Mouse (Mus musculus): ENCODE measurements around the gene Brsk2. TPM values are rescaled to one million over a fixed set of nuclear protein-coding genes. Genes with fewer than 3 reads are reported as not detected.
"Not testable (repeated sequence)": the region's sequence is repeated elsewhere in the genome, so short reads cannot be mapped to it uniquely, and the experiment has no call there.

The Brsk2 gene
- total RNA-seq (2022), result under 1 TPM; 0.16 to 0.43 (median 0.22) TPM

DNA sequence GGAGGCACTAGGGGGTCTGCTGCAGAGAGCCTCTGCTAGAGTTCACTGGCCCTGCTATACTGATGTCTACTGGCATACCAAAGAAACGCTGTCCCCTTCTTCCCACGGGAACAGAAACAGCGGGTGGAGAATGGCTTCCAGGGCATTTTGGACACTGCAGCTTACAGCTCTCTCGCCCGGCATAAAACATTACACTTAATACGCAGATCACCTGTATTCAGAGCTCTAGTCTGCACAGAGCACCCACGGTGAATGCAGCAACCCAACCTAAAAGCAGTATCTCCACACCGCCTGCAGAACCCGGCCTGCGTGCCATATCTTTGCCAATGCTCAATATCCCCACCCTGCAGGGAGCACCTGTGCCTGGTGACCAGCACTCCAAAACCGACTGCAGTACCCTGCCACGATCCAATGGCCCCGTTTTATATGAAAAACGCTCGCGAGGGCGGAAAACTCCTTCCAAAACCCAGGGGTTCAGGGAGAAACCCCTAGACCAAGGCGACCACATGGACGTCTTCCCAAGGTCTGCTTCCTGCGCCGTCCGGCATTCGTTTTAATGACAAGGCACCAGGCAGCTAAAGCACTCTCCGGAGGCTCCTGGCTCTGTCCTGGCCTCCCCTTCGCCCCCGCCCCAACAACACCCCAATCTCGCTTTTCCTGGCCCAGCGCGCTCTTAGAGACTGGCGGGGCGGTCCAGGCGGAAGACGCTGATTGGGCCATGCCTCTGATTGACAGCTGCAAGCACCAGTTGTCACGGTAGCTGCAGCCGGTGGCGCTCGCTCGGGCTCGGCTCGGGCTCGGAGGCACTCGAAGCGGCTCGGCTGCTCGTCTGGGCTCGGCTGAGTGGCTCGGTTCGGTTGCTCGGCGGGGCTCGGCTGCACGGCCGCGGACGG is at the start of gene Brsk2:
Gene Brsk2, plus strand, starts transcription at position 846 of the 893 bp plus-strand sequence.
- DNase-seq (ENCODE audit: low spot score), result peak; percentile 94

DNA sequence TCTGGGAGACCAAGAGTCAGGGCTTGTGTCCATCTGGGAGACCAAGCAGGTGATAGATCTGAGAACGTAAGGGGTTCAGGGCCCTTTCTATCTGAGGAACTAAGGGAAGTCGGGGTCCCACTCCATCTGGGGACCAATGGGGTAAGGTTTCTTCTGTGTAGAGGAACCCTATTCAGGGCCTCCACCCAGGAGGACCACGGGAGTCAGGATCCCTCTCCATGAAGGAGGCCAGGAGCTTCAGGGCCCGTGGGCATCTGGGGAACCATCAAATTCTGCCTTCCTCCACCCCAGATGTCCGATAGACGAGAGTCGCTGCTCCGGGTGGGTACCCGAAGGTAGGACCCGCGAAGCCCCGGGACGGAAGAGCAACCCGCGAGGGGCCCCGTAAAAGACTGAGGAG is 47.7 kb upstream of the Brsk2 start:
- peak; percentile 17 for DNase-seq (ENCODE audit: low spot score)

DNA sequence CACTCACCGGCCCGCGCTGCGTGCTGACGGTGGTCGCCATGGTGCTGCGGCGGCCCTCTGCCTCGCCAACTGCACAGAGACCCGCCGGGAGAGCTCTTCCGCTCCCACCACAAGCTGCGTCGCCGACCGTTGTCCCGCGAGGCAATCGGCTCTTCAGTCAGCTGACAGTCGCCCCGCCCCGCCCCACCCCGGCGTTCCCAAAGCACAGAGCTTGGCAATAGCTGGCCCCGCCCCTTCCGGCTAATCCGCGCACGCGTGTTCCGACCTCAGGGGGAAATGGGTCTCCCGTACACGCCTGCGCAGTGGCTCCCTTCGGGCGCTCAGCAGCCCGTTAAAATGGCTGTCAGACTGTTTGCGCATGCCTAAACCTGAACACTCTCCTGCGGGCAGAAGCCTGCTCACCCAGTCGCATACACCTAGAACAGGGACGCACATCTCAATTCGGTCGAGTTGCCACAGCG is 47.3 kb upstream of the Brsk2 start:
- peak; percentile 99 for DNase-seq (ENCODE audit: low spot score)

- no peak for DNase-seq (ENCODE audit: low spot score)
These were observed 46.8 kb upstream of the Brsk2 start for GRCm38 (mm10) chr7:141902791-141903190.

- no peak for DNase-seq (ENCODE audit: low spot score)
These were observed 41.0 kb upstream of the Brsk2 start for GRCm38 (mm10) chr7:141908591-141908990.

DNA sequence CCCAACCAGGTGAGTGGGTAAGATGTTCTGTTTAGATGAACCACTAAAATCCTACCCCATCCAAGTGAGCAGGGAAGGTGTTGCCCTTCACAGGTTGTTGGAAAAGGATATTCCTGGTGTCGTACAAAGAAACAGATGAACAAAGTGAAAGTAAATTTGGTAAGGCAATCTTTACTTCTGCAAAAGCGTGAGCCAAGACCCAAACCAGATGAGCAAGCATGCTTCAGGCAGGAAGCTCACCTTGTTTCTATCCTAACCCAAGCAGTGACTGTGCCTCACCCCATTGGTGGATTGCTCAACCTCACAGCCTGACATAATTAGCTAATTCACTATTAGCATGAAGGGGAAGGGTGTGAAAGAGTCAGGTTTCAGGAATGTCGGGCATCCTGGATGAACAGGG is 38.2 kb upstream of the Brsk2 start:
- no peak for DNase-seq (ENCODE audit: low spot score)

- no peak for DNase-seq (ENCODE audit: low spot score)
These were observed 31.1 kb upstream of the Brsk2 start, which contains the start of gene Tollip for GRCm38 (mm10) chr7:141918407-141918806. Gene Tollip, minus strand, starts transcription at chr7:141918507.

- DNase-seq (ENCODE audit: low spot score), result not testable (repeated sequence)
These were observed 25.4 kb upstream of the Brsk2 start for GRCm38 (mm10) chr7:141924121-141924520.

DNA sequence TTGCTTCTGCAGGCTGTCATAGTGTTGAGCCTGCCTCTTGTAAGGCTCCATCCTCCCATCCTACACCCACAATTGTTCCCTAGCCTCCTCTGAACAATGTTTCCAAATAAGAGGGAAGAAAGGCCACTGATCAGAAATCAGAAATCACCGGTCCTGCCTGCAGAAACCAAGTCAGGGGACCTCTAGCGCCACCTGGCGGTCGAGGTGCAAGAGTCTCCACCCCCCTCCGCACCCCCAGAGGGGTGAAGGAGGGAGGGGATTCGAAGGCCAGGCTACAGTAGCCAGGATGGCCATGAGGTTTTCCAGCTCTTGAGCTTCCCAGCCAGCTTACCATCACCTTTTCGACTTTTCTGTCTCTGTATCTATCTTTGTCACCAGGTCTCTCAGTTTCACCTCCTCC is 24.6 kb upstream of the Brsk2 start:
- peak; percentile 38 for DNase-seq (ENCODE audit: low spot score)

DNA sequence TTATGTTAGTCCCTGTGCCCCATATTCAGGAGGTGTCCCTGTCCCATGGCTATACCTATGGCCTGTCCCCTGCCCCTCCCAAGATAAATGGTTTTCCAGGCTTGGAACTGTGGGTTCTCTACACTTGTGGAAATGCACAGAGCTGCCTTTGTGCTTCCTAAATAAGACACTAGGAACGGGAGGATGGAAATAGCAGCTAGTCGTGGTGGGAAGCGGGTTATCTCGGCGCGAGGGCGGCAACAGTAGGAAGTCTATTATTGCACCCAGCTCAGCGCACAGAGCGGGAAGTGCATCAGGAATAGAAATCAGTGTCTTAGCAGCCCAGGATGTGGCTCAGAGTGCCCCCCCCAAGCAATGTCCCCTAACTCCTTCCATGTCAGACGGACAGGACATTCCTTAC is 20.9 kb upstream of the Brsk2 start:
- DNase-seq (ENCODE audit: low spot score), result no peak

DNA sequence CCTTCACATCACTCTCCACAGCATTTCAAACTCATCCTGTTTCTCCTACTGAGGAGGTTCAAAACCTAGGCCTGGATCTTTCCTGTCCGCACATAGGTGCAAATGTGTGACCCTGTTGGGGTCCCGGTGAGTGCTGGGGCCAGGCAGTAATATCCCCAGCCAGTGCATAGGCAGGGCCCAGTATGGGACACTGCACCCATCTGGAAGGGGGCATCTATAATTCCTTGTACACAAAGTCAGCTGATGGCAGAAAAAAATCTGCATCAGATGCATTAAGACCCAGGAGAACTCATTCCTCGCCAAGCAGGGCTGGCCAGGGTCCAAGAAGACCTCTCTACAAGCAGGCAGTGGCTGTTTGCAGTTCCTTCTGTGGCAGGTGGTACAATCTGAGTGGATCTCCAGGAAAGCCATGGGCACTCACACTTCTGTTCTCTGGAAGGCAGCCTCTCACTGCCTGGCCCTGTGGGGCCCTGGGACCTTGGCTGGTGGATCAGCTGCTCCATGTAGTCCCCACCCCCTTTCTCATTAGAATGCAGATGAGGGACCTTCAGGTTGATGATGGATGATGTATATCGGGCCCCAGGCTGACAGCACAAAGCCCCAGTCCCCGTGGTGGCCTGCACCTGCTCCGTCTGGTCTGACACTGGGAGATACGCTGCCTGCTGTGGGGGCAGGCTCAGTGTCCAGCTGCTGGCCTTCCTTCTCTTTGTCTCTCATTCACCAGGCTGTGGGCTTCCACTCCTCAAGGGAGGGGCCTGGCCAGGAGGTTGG is 15.2 kb upstream of the Brsk2 start:
- no peak for DNase-seq (ENCODE audit: low spot score)

GRCm38 (mm10) chr7:141934951-141935350 is 14.6 kb upstream of the Brsk2 start:
- DNase-seq (ENCODE audit: low spot score), result no peak

GRCm38 (mm10) chr7:141943444-141943843 is 6.1 kb upstream of the Brsk2 start:
- no peak for DNase-seq (ENCODE audit: low spot score)

- no peak for DNase-seq (ENCODE audit: low spot score)
These were observed 3.6 kb upstream of the Brsk2 start for GRCm38 (mm10) chr7:141945927-141946326.

GRCm38 (mm10) chr7:141947512-141947911 is 2.0 kb upstream of the Brsk2 start:
- no peak for DNase-seq (ENCODE audit: low spot score)

GRCm38 (mm10) chr7:141948045-141948444 is 1.5 kb upstream of the Brsk2 start:
- DNase-seq (ENCODE audit: low spot score), result no peak

DNA sequence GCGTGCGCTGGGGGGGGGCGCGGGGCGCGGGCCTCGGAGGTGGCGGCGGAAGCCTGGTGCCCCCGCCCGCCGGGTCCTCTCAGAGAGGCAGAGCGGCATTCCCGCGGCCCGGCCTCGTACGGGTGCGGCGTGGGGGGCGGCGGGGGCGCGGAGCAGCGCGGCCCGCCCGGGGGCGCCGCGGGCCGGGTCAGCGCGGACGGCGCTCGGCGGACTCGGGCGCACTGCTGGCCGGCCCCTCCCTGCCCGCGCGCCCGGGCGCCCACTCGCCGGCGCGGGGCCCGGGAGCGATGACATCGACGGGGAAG is 200 bp downstream of the Brsk2 start:
- DNase-seq (ENCODE audit: low spot score), result no peak

- no peak for DNase-seq (ENCODE audit: low spot score)
These were observed 808 bp downstream of the Brsk2 start for GRCm38 (mm10) chr7:141950104-141951013.

DNA sequence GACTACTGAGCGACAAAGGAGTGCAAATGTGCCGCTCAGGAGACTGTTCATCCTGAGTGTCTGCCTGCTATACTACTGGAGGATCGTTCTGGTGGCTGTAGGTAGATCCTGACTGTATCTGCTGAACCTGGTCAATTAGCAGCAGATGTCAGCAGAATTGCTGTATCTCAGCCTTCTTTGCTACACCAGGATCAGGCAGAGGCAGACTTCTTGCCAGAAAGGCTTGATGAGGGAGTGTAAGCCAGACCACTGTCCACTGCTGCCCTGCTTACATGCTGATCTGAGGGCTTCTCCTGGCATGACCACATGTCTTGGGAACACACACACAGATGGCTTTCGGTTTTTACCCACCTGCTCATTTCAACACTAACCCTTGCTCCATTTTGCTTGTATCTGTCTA is 2.3 kb downstream of the Brsk2 start:
- no peak for DNase-seq (ENCODE audit: low spot score)

DNA sequence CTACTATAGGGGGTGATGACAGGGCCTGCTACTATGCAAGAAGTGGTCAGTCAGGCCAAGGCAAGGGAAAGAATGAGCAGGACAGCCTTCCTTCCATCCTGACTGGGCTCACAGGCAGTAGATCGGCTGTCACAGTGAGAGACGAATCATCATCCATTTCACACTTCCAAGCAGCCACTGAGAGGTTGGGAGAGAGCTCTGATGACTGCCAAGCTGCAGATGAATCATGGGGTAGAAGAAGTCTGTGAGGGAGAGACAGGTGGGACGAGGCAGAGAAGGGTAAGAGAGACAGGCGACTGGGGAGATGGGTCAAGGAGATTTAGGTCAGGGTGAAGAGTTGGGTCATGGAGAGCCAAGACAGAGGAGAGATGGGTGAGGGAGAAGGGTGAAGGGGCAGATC is 3.4 kb downstream of the Brsk2 start:
- no peak for DNase-seq (ENCODE audit: low spot score)

GRCm38 (mm10) chr7:141953616-141954015 is 4.1 kb downstream of the Brsk2 start:
- DNase-seq (ENCODE audit: low spot score), result no peak
